Mouse (Mus musculus) liver, postnatal 0 days (tissue): ENCODE measurements around the gene Prom1.

ENCODE experiments used
- CTCF ChIP-seq: sonication (generic); IDR thresholded peaks from 2 replicates; pipeline ENCODE4 v1.5.1; 2016; ENCODE audit warnings: antibody characterized with exemption, low read depth
- EP300 ChIP-seq: IDR thresholded peaks from 2 replicates; pipeline ENCODE4 v1.6.1; 2016; ENCODE audit warnings: antibody characterized with exemption, low read depth, mild to moderate bottlenecking

DNA sequence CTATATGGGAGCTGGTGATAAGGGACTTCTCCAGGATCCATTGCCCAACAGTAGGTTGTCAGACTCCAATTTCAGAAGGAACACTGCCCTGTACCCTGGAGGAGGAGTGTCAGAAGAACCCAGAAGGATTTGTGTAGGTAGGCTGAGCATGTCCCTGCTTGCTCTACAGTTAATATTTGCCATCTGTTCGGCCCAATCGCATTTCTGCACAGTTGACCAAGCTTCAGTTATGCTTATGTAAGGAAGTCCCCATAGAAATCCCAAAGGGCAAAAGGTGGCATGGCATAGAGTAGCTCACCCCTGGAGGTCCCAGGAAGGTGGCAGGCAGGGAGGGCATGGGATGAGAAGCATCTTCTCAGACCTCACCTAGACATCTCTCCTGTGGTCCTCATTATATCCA is 19.6 kb upstream of the Prom1 start:
- TF ChIP-seq CTCF (no peak), EP300 (no peak)
